Mouse (Mus musculus) heart, adult 2 months (tissue): ENCODE measurements around the gene Robo2. TPM values are rescaled to one million over a fixed set of nuclear protein-coding genes. Genes with fewer than 3 reads are reported as not detected.

Experiments
- DNase-seq, 2 experiments: peaks; one replicate each; pipeline ENCODE4 v3.0.0; 2021
- H3K27ac ChIP-seq: fragments of 200-600 bp; 2 replicates; pipeline ENCODE4 v1.8.1; 2022
- H3K27me3 ChIP-seq: fragments of 200-500 bp; 2 replicates; pipeline ENCODE4 v1.6.1; 2012; ENCODE audit warnings: mild to moderate bottlenecking, low read length, inconsistent platforms, mixed read lengths; ENCODE audit not compliant: control insufficient read depth, insufficient read depth
- H3K36me3 ChIP-seq: fragments of 200-500 bp; 2 replicates; pipeline ENCODE4 v1.6.1; 2012; ENCODE audit warnings: low read length, inconsistent platforms; ENCODE audit not compliant: control insufficient read depth, insufficient read depth
- H3K4me1 ChIP-seq: fragments of 200-500 bp; 2 replicates; pipeline ENCODE4 v1.6.1; 2011; ENCODE audit warnings: low read length; ENCODE audit not compliant: control insufficient read depth, insufficient read depth
- H3K4me3 ChIP-seq: fragments of 200-600 bp; 2 replicates; pipeline ENCODE4 v1.8.1; 2022
- H3K79me2 ChIP-seq: fragments of 200-500 bp; replicated peaks from 2 replicates; pipeline ENCODE4 v1.6.1; 2012; ENCODE audit warnings: mild to moderate bottlenecking, inconsistent platforms, low read length, moderate library complexity, mixed read lengths; ENCODE audit not compliant: control insufficient read depth, insufficient read depth
- H3K9ac ChIP-seq: fragments of 200-500 bp; 2 replicates; pipeline ENCODE4 v1.6.1; 2012; ENCODE audit warnings: low read depth, mild to moderate bottlenecking, control low read depth, inconsistent platforms, low read length, mixed read lengths
- CTCF ChIP-seq: fragments of 200-600 bp; IDR thresholded peaks from 2 replicates; pipeline ENCODE4 v1.8.1; 2022; ENCODE audit warnings: antibody characterized with exemption, mild to moderate bottlenecking, moderate library complexity
- EP300 ChIP-seq: fragments of 200-500 bp; IDR thresholded peaks from 2 replicates; pipeline ENCODE4 v1.6.1; 2011; ENCODE audit warnings: low read depth, low read length, control low read depth; ENCODE audit not compliant: insufficient read depth
- POLR2A ChIP-seq: fragments of 200-500 bp; IDR thresholded peaks from 2 replicates; pipeline ENCODE4 v1.6.1; 2011; ENCODE audit warnings: mild to moderate bottlenecking, low read depth, low read length, control low read depth; ENCODE audit not compliant: insufficient read depth
- WGBS: fragments of 180-500 bp; shearing (Covaris S2); methylation state at CpG from one replicate; pipeline ENCODE4 v1.1.7; 2018; 5-methylcytosine and 5-hydroxymethylcytosine counted together
- intact Hi-C: fragments of 180-260 bp; cut with DNase I; formaldehyde crosslinking; loops from one replicate; pipeline ENCODE4 v1.15.1; 2025
- polyA plus RNA-seq: library from polyadenylated mRNA; depleted of rRNA; stranded (reverse); fragments of >200 nt; gene quantifications from 2 replicates; pipeline ENCODE4 v1.2.3, GENCODE M21; 2012
- total RNA-seq, 2 experiments: library from RNA; stranded (reverse); gene quantifications; 2 replicates each; pipeline ENCODE4 v1.2.3; 2021

Robo2 gene
- total and polyA plus RNA-seq, 3 experiments: 0.39 to 1.0 (median 0.70) TPM

DNA sequence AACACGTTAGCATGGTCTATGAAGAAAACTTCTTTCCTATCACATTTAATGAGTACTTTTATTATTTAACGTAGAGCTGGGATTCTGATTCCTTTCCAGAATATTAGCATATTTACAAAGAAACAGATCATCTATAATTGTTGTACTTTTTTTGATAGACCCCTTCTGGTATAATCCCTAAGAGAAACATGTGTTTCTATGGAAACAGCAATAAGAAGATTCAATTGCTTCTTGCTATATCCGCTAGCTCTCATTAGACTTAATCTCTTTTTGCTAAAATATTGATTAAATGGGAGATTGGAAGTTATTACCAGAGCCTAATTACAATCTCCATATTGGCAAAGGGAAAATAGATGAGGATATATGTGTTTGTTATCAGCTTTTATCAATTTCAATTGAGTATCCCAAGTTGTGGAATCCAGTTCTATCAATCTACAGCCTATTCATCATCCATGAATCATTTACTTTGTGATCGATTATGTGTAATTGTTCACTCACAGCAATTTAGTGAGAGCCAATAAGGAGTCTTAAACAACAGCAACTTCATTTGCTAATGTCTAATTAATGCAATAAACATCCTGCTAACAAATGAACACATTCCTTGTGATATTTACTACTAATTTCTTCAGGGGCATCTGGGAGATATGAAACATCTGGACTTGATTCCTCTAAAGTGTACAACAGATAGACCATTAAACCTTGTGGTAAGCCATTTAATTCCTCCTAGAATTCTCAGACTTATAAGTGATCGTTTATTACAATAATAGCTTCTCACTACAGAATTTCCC lies 472.0 kb downstream of the Robo2 start:
- no peaks in the 10 kb centered on the region for H3K79me2 ChIP-seq
- no peaks in the 10 kb centered on the region for H3K4me1 ChIP-seq
- no peak overlapping the region for H3K9ac ChIP-seq
- DNase-seq: no peak
- 88% methylated on average over 5 of the region's 5 CpGs for WGBS
- no peaks in the 10 kb centered on the region for H3K27me3 ChIP-seq
- intact Hi-C loops: no loop called here
- TF ChIP-seq EP300 (no peak), POLR2A (no peak), CTCF (no peak)
- no peak overlapping the region for H3K4me3 ChIP-seq
- H3K36me3 ChIP-seq: no peaks in the 10 kb centered on the region
- H3K27ac ChIP-seq: no peak overlapping the region

DNA sequence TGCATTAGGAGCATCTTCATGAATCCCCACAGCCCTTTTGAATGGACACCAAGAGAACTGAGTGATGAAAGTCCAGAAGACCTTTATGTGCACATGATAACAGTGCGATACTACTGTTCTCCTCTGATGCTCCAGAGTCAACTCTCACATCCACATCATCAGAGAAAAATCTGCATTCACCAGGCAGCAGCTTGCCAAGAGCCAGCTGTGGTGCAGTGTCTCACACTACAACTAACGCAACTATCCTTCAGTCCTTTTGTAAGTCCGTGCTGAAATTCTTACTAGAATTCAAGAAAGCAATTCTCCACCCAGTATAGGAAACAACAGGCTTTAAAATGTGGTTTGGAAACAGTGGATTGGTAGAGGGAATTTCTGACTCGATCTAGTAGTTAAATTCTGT lies 481.3 kb downstream of the Robo2 start:
- Histone ChIP-seq H3K4me1 (no peaks in the 10 kb centered on the region), H3K36me3 (no peaks in the 10 kb centered on the region), H3K27me3 (no peaks in the 10 kb centered on the region), H3K27ac (no peak overlapping the region), H3K9ac (no peak overlapping the region), H3K79me2 (no peaks in the 10 kb centered on the region), H3K4me3 (no peak overlapping the region)
- TF ChIP-seq EP300: no peak
- no peak for TF ChIP-seq POLR2A
- TF ChIP-seq CTCF: no peak
- WGBS: 83% methylated on average over 4 of the region's 4 CpGs
- no peak for DNase-seq
- intact Hi-C loops: no loop called here

DNA sequence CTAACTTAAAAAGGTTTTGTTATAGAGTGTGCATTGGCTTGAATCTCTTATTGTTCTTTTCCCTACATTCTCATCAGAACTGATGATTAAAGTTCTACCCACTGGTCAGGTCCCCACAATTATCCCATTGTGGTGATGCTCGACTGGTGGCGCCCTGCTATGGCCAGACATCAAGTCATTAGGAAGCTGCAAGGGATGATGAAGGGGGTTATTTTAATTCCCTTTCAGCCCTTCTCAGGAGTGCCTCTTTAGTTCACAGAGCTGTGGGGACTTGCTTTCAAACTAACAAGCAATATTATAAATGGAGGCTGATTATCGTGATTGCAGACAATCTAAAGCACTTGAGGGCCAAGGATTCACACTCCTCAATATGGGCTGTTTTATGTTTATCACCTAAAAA lies 484.1 kb downstream of the Robo2 start:
- DNase-seq: no peak
- TF ChIP-seq POLR2A: no peak
- no peak for TF ChIP-seq CTCF
- no peak for TF ChIP-seq EP300
- Histone ChIP-seq H3K27me3 (no peaks in the 10 kb centered on the region), H3K9ac (no peak overlapping the region), H3K27ac (no peak overlapping the region), H3K4me1 (no peaks in the 10 kb centered on the region), H3K36me3 (no peaks in the 10 kb centered on the region), H3K79me2 (no peaks in the 10 kb centered on the region), H3K4me3 (no peak overlapping the region)
- intact Hi-C loops: no loop called here
- WGBS: 86% methylated on average over 3 of the region's 3 CpGs

DNA sequence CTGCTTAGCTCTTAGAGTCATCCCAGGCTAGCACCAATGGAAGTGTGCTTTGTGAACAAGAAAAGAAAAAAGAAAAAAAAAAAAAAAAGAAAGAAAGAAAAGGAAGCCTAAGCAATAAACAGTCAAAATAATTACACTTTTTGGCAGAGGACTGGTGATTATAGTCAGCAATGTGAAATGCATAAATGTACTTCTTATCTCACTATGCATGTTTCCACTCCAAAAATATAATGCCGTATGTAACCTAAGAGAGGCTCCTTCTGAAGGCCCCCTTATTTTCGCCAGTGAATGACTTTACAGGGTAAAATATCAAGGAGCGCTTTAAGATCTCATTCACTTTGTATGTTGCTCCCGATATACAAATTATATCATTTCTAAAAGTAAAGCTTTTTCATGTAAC lies 496.2 kb downstream of the Robo2 start:
- Histone ChIP-seq H3K27me3 (no peaks in the 10 kb centered on the region), H3K4me1 (no peaks in the 10 kb centered on the region), H3K27ac (no peak overlapping the region), H3K79me2 (no peaks in the 10 kb centered on the region), H3K36me3 (no peaks in the 10 kb centered on the region), H3K4me3 (no peak overlapping the region), H3K9ac (no peak overlapping the region)
- no peak for TF ChIP-seq CTCF
- TF ChIP-seq POLR2A: no peak
- no peak for TF ChIP-seq EP300
- no peak for DNase-seq
- intact Hi-C loops: no loop called here
- 65% methylated on average over 4 of the region's 4 CpGs for WGBS

DNA sequence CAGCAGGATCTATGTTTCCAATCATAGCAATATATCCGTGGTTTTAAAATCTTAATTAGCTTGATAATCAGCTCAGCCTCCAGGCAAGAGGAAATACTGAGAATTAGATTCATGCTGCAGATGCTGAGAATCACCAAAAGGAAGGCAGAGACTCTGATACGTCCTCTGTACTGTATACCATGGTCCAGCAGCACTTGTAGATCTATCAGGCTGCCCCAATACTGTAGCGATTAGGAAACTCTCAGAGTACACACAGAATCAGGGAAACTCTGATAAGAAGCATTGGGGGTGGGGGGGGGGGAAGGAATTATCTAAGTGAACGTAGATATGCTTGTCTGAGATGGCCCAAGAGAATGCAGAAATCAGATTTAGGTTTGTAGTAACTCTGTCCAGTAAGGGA lies 496.7 kb downstream of the Robo2 start:
- no peaks in the 10 kb centered on the region for H3K79me2 ChIP-seq
- no peaks in the 10 kb centered on the region for H3K36me3 ChIP-seq
- WGBS: 31% methylated on average over 4 of the region's 4 CpGs
- H3K4me1 ChIP-seq: no peaks in the 10 kb centered on the region
- TF ChIP-seq EP300: no peak
- no peak for TF ChIP-seq CTCF
- TF ChIP-seq POLR2A: no peak
- H3K4me3 ChIP-seq: no peak overlapping the region
- H3K27me3 ChIP-seq: no peaks in the 10 kb centered on the region
- DNase-seq: no peak
- intact Hi-C loops: no loop called here
- H3K9ac ChIP-seq: no peak overlapping the region
- H3K27ac ChIP-seq: no peak overlapping the region

DNA sequence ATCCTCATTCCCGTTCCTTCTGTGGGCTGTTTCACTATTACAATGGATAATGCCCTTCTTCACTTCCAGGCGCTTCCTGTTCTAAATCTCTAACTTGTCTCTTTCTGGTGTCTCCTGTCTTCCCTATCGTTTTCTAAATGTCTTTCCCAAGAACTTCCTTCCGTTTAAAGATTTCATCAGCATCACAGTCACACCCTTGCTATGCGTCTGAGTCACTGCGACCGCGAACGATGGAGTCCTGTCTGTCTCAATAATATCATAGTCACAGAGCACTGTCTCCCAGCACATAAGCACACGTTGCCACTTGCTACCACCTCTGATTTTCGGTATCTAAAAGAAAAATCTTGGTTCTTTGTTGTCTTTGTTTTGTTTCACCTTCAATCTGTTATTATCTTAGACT lies 503.1 kb downstream of the Robo2 start:
- no peak overlapping the region for H3K9ac ChIP-seq
- no peaks in the 10 kb centered on the region for H3K79me2 ChIP-seq
- H3K4me1 ChIP-seq: no peaks in the 10 kb centered on the region
- WGBS: 36% methylated on average over 11 of the region's 11 CpGs
- H3K27me3 ChIP-seq: no peaks in the 10 kb centered on the region
- no peaks in the 10 kb centered on the region for H3K36me3 ChIP-seq
- no peak overlapping the region for H3K4me3 ChIP-seq
- intact Hi-C loops: no loop called here
- TF ChIP-seq CTCF (no peak), EP300 (no peak), POLR2A (no peak)
- no peak for DNase-seq
- H3K27ac ChIP-seq: no peak overlapping the region
